Comparison of ENCODE assay signal across 9 mouse cellular contexts in the genomic region with DNA sequence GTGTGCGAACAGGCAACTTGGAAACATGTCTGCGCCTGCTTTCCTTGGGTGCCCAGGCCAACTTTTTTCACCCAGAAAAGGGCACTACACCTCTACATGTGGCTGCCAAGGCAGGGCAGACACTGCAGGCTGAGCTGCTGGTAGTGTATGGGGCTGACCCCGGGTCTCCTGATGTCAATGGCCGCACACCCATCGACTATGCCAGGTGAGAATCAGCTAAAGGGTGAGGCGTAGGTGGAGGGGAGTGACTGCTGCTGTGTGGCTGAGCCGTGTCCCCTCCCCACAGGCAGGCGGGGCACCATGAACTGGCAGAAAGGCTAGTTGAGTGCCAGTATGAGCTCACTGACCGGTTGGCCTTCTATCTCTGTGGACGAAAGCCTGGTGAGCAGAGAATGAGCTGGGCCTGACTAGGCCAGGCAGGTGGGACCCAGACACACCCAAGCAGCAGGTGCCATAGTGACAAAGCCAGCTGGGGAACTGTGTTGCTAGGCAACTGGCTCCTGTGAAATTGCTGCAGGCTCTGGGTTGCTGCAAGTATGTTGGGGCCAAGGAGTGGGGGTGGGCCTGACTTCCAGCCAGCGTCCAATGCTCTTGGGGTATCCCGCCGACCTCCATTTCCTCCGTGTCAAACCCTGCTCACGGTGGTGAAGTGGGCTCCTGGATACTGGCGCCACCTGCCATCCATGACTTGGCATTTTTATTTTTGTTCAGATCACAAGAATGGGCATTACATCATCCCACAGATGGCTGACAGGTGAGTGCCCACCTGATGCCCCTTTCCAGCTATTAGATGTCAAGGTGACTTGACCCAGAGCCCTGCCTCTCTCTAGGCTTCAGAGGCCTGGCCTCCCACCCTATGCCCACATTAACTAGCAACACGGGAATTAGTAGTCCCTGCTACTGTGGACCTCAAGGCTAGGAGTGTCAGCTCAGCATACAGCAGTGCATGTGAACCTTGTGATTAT. TPM values are rescaled to one million over a fixed set of nuclear protein-coding genes. Genes with fewer than 3 reads are reported as not detected.
DNase-seq lines count a peak whose midpoint lies in the region; ATAC-seq and TF ChIP-seq lines count a peak whose summit lies in the region.
"Had no signal": no experiment of that assay in that cellular context is flagged by ENCODE, and none has a peak within 500 bp of the region (broad histone marks: within the 10 kb centered on the region; RNA-seq: fewer than 3 reads in every experiment).

No protein-coding gene starts in this region.

- H3K36me3 ChIP-seq in kidney, postnatal 0 days (ENCODE audit: insufficient read depth, low read length): peaks cover 53% of the 10 kb centered on the region
- peaks cover 2% of the 10 kb centered on the region for H3K36me3 ChIP-seq in testis, adult 2 months (ENCODE audit: control insufficient read depth, insufficient read depth, low read length)

- TF ChIP-seq CTCF in kidney, postnatal 0 days (IDR thresholded peaks at IDR 0.05; ENCODE audit: low read depth): no peak
- TF ChIP-seq CTCF in testis, adult 2 months (IDR thresholded peaks at IDR 0.05; ENCODE audit: control insufficient read depth, insufficient read depth, insufficient replicate concordance, low read depth, low read length): no peak

- no peaks in the 10 kb centered on the region for H3K9me3 ChIP-seq in kidney, postnatal 0 days (replicated peaks; ENCODE audit: low read length)
- H3K9me3 ChIP-seq: heart, embryonic 10.5 days had no signal

- no peak overlapping the region for H3K4me2 ChIP-seq in kidney, postnatal 0 days (ENCODE audit: low read length)

- peak; percentile 71 for DNase-seq in cerebellum, adult 11-12 months
- no peak for DNase-seq in cerebellum, postnatal 36 days
- DNase-seq in kidney, postnatal 0 days (ENCODE audit: low spot score): no peak
- no peak for DNase-seq in kidney, adult 18-20 months
- DNase-seq in testis, postnatal 10 days (ENCODE audit: low spot score): no peak
- peak; percentile 16 for DNase-seq in retina, embryonic 14.5 days (ENCODE audit: low spot score)
- DNase-seq in adrenal gland, adult 18-20 months (ENCODE audit: low spot score in 2 of 2): no peak

- WGBS in kidney, postnatal 0 days: 77% methylated on average over 17 of the region's 17 CpGs

- no peak; the same call in 1 of the 2 replicates for TF ChIP-seq POLR2A in testis, adult 2 months (IDR thresholded peaks at IDR 0.05; ENCODE audit: control insufficient read depth, low read depth, low read length)

- peaks cover 15% of the 10 kb centered on the region for H3K4me1 ChIP-seq in kidney, postnatal 0 days (replicated peaks; ENCODE audit: insufficient read depth, low read length)
- H3K4me1 ChIP-seq in testis, adult 2 months (ENCODE audit: control insufficient read depth, insufficient read depth, low read length): peaks cover 21% of the 10 kb centered on the region

- H3K27me3 ChIP-seq in kidney, postnatal 0 days (ENCODE audit: insufficient read depth, low read length): no peaks in the 10 kb centered on the region
- H3K27me3 ChIP-seq in testis, adult 2 months (ENCODE audit: control insufficient read depth, insufficient read depth, low read length): no peaks in the 10 kb centered on the region

- no peak overlapping the region for H3K4me3 ChIP-seq in kidney, postnatal 0 days (replicated peaks; ENCODE audit: low read depth, low read length)
- peak overlapping the region; percentile 31 for H3K4me3 ChIP-seq in testis, adult 2 months (ENCODE audit: control insufficient read depth, low read depth, low read length)
- H3K4me3 ChIP-seq: heart, embryonic 10.5 days had no signal

- no peak for ATAC-seq in kidney, postnatal 0 days (replicated peaks; ENCODE audit: low FRiP score, low read depth)

- no peak overlapping the region for H3K9ac ChIP-seq in kidney, postnatal 0 days (ENCODE audit: low read depth, low read length)

- 0 out of 2 replicates have a peak overlapping the region, but pooled peaks have one; percentile 13 for H3K27ac ChIP-seq in kidney, postnatal 0 days
- peak overlapping the region; percentile 84 for H3K27ac ChIP-seq in testis, adult 2 months (ENCODE audit: control insufficient read depth, insufficient read depth, low read depth, low read length)
- H3K27ac ChIP-seq: heart, embryonic 10.5 days had no signal

RNA-seq across cellular contexts. Expression of a gene that starts 7.3 kb away (rescaled TPM):
- 10.9 and 11.3 TPM in 2 replicates for polyA plus RNA-seq in kidney, postnatal 0 days (2015; fragmentation: Nextera tagmentation; extraction: Ambion mirVana)
- 566 and 585 TPM in 2 replicates for polyA plus RNA-seq in testis, adult 2 months (2012; rRNA removed)
- 10 to 100 TPM; 47.7 to 49.2 TPM for total RNA-seq in adrenal gland, adult 18-20 months (2021)

RNA-seq across cellular contexts. Expression of a gene that starts 11.2 kb away (rescaled TPM):
- polyA plus RNA-seq in kidney, postnatal 0 days (2015; fragmentation: Nextera tagmentation; extraction: Ambion mirVana): 5.8 and 6.4 TPM in 2 replicates
- polyA plus RNA-seq in testis, adult 2 months (2012; rRNA removed): 2.9 and 3.6 TPM in 2 replicates
- total RNA-seq in adrenal gland, adult 18-20 months (2021): 1 to 10 TPM; 7.9 to 8.3 TPM

RNA-seq across cellular contexts. Expression of a gene that starts 14.3 kb away (rescaled TPM):
- polyA plus RNA-seq in kidney, postnatal 0 days (2015; fragmentation: Nextera tagmentation; extraction: Ambion mirVana): 1.9 and 2.2 TPM in 2 replicates
- polyA plus RNA-seq in testis, adult 2 months (2012; rRNA removed): 0.17 and 0.28 TPM in 2 replicates
- 10 to 100 TPM; 16.7 to 27.6 TPM for total RNA-seq in adrenal gland, adult 18-20 months (2021)

RNA-seq across cellular contexts. Expression of a gene that starts 15.1 kb away (rescaled TPM):
- polyA plus RNA-seq in kidney, postnatal 0 days (2015; fragmentation: Nextera tagmentation; extraction: Ambion mirVana): 34.8 and 36.0 TPM in 2 replicates
- 46.7 and 54.1 TPM in 2 replicates for polyA plus RNA-seq in testis, adult 2 months (2012; rRNA removed)
- total RNA-seq in adrenal gland, adult 18-20 months (2021): 10 to 100 TPM; 11.0 to 12.9 TPM

RNA-seq across cellular contexts. Expression of a gene that starts 18.4 kb away (rescaled TPM):
- not detected in 2 replicates for polyA plus RNA-seq in kidney, postnatal 0 days (2015; fragmentation: Nextera tagmentation; extraction: Ambion mirVana)
- polyA plus RNA-seq in testis, adult 2 months (2012; rRNA removed): not detected in 2 replicates
- not detected for total RNA-seq in adrenal gland, adult 18-20 months (2021)
- polyA plus RNA-seq: heart, embryonic 10.5 days had no signal

Comparison
In these comparisons a context has a peak if more than half of its experiments do, and no peak if none do; other contexts are left out.
1. DNase-seq: peak in cerebellum, adult 11-12 months (single experiment) and retina, embryonic 14.5 days (single experiment); none in cerebellum, postnatal 36 days (0 of 2), kidney, postnatal 0 days (single experiment), kidney, adult 18-20 months (single experiment), testis, postnatal 10 days (single experiment) and adrenal gland, adult 18-20 months (0 of 2).
2. RNA of a gene that starts 7.3 kb away (polyA plus RNA-seq): 566 to 585 TPM in testis, adult 2 months; 10.9 to 11.3 TPM in kidney, postnatal 0 days; every median in the first group is over 10 times any median in the second.